26 mouse cellular contexts compared by ENCODE assay signal in genomic region chr1:143984988-143985625, GRCm38 (mm10). TPM values are rescaled to one million over a fixed set of nuclear protein-coding genes. Genes with fewer than 3 reads are reported as not detected.
DNase-seq lines count a peak whose midpoint lies in the region; ATAC-seq and TF ChIP-seq lines count a peak whose summit lies in the region.
"Had no signal": no experiment of that assay in that cellular context is flagged by ENCODE, and none has a peak within 500 bp of the region (broad histone marks: within the 10 kb centered on the region; RNA-seq: fewer than 3 reads in every experiment).

No protein-coding gene starts in this region.

- H3K9ac ChIP-seq in forebrain, postnatal 0 days = no peak overlapping the region
- H3K9ac ChIP-seq: forebrain, embryonic 13.5 days; heart, embryonic 12.5 days; limb, embryonic 13.5 days; liver, embryonic 13.5 days; lung, embryonic 14.5 days; midbrain, embryonic 12.5 days had no signal

- no peaks in the 10 kb centered on the region for H3K36me3 ChIP-seq in macrophage (ENCODE audit: inconsistent target)
- H3K36me3 ChIP-seq in forebrain, postnatal 0 days (ENCODE audit: insufficient read depth) = no peaks in the 10 kb centered on the region
- H3K36me3 ChIP-seq: heart, embryonic 12.5 days; limb, embryonic 13.5 days; liver, embryonic 13.5 days; midbrain, embryonic 12.5 days had no signal

- no peaks in the 10 kb centered on the region for H3K9me3 ChIP-seq in forebrain, postnatal 0 days (ENCODE audit: low read length)
- H3K9me3 ChIP-seq: forebrain, embryonic 13.5 days; heart, embryonic 12.5 days; limb, embryonic 13.5 days; liver, embryonic 13.5 days; midbrain, embryonic 12.5 days had no signal

- H3K4me3 ChIP-seq in macrophage (ENCODE audit: inconsistent target) = no peak overlapping the region
- no peak overlapping the region for H3K4me3 ChIP-seq in forebrain, postnatal 0 days (ENCODE audit: low read depth, low read length)
- H3K4me3 ChIP-seq: forebrain, embryonic 13.5 days; heart, embryonic 12.5 days; limb, embryonic 13.5 days; liver, embryonic 13.5 days; midbrain, embryonic 12.5 days; myocyte had no signal

- peak; percentile 85 for DNase-seq in adrenal gland, adult 2 months
- DNase-seq in adrenal gland, adult 18-20 months (ENCODE audit: low spot score in 2 of 2) = no peak
- peak; percentile 42 for DNase-seq in 416B (ENCODE audit: low read depth)
- DNase-seq in adrenal gland, postnatal 36 days = peak; percentile 64 to 69
- DNase-seq in forebrain, postnatal 0 days = no peak
- DNase-seq in spleen, postnatal 4 days (ENCODE audit: low spot score in 2 of 2) = no peak
- DNase-seq in cerebellum, postnatal 25 days = no peak
- DNase-seq: cerebellum, adult 18-20 months; cerebellum, postnatal 14 days; heart, postnatal 10 days; kidney, postnatal 36 days; layer of hippocampus, postnatal 36 days; liver, embryonic 13.5 days; lung, embryonic 14.5 days; lung, postnatal 4 days; right cerebral cortex, postnatal 14 days; spleen, adult 18-20 months had no signal

- H3K4me2 ChIP-seq in forebrain, postnatal 0 days (ENCODE audit: low read depth) = no peak overlapping the region
- H3K4me2 ChIP-seq: forebrain, embryonic 13.5 days; heart, embryonic 12.5 days; limb, embryonic 13.5 days; liver, embryonic 13.5 days; lung, embryonic 14.5 days; midbrain, embryonic 12.5 days had no signal

- ATAC-seq in forebrain, postnatal 0 days = no peak
- ATAC-seq: CD4-positive, CD25-positive, alpha-beta regulatory T cell, adult 4 months; forebrain, embryonic 13.5 days; hindbrain, postnatal 0 days; intestine, postnatal 0 days had no signal

- WGBS in macrophage (ENCODE audit: missing documents) = 65% methylated on average over 6 of the region's 6 CpGs
- WGBS in forebrain, postnatal 0 days = 79% methylated on average over 6 of the region's 6 CpGs

- H3K79me2 ChIP-seq in macrophage (ENCODE audit: inconsistent target) = no peaks in the 10 kb centered on the region

- H3K4me1 ChIP-seq in forebrain, postnatal 0 days (ENCODE audit: insufficient read depth) = peaks cover 3% of the 10 kb centered on the region; the same call in 1 of the 2 replicates
- H3K4me1 ChIP-seq: heart, embryonic 12.5 days; limb, embryonic 13.5 days; liver, embryonic 13.5 days; midbrain, embryonic 12.5 days had no signal

- TF ChIP-seq CTCF in forebrain, postnatal 0 days (IDR thresholded peaks at IDR 0.05; ENCODE audit: low read depth) = no peak

- H3K27ac ChIP-seq in macrophage = 0 out of 2 replicates have a peak overlapping the region, but pooled peaks have one; percentile 15
- no peak overlapping the region for H3K27ac ChIP-seq in forebrain, postnatal 0 days (ENCODE audit: low read depth, low read length)
- H3K27ac ChIP-seq: forebrain, embryonic 13.5 days; hindbrain, postnatal 0 days; limb, embryonic 13.5 days; liver, embryonic 13.5 days; midbrain, embryonic 12.5 days had no signal

- no peaks in the 10 kb centered on the region for H3K27me3 ChIP-seq in forebrain, postnatal 0 days (ENCODE audit: insufficient read depth, low read length)
- H3K27me3 ChIP-seq: forebrain, embryonic 13.5 days; heart, embryonic 12.5 days; limb, embryonic 13.5 days; liver, embryonic 13.5 days; midbrain, embryonic 12.5 days had no signal

RNA-seq across cellular contexts. Expression of gene Rgs2, which starts 18.9 kb away (rescaled TPM):
- total RNA-seq in adrenal gland, adult 2 months (2021) = 100 to 1,000 TPM; 342 to 413 TPM
- polyA plus RNA-seq in adrenal gland, adult 2 months (2012; rRNA removed) = 3.5 and 3.9 TPM in 2 replicates
- total RNA-seq in adrenal gland, adult 18-20 months (2021) = 100 to 1,000 TPM; 210 to 229 TPM
- 100 to 1,000 TPM; 524 to 538 TPM for total RNA-seq in adrenal gland, postnatal 36 days (2021)
- 100 to 1,000 TPM in 6 of 26 experiments, 10 to 100 TPM in 15, 1 to 10 TPM in 5; 7.2 to 412 (median 30.9) TPM for total RNA-seq in macrophage (2018; cell fraction: chromatin; rRNA removed)
- total RNA-seq in macrophage (2018; cell fraction: cytosol; rRNA removed) = 100 to 1,000 TPM in 7 of 26 experiments, 10 to 100 TPM in 19; 36.9 to 221 (median 65.7) TPM
- total RNA-seq in macrophage (2018; cell fraction: nucleus; rRNA removed) = 100 to 1,000 TPM in 1 of 26 experiments, 10 to 100 TPM in 25; 14.8 to 238 (median 38.0) TPM
- 90.2 to 154 TPM (median 98.0 TPM) in 3 replicates for polyA plus RNA-seq in macrophage (2018)
- total RNA-seq in forebrain, postnatal 0 days (2014; rRNA removed) = 45.1 and 60.7 TPM in 2 replicates
- 71.8 and 85.9 TPM in 2 replicates for polyA plus RNA-seq in forebrain, postnatal 0 days (2015; fragmentation: Nextera tagmentation; extraction: Ambion mirVana)

Comparison
In these comparisons a context has a peak if more than half of its experiments do, and no peak if none do; other contexts are left out.
1. DNase-seq: peak in adrenal gland, adult 2 months (single experiment), 416B (single experiment) and adrenal gland, postnatal 36 days (2 of 2); none in adrenal gland, adult 18-20 months (0 of 2), forebrain, postnatal 0 days (single experiment), spleen, postnatal 4 days (0 of 2) and cerebellum, postnatal 25 days (0 of 2).